Mouse (Mus musculus) midbrain, embryonic 15.5 days (tissue): ENCODE data around the gene Gm10118. TPM values are rescaled to one million over a fixed set of nuclear protein-coding genes. Genes with fewer than 3 reads are reported as not detected.

ENCODE experiments used
- ATAC-seq: fragments of 200-750 bp; cut with Nextera tagmentation; replicated peaks from 2 replicates; pipeline ENCODE4 v1.8.0; 2017; ENCODE audit warnings: moderate TSS enrichment
- H3K27ac ChIP-seq: fragments of 300-500 bp; sonication (generic); 2 replicates; pipeline ENCODE4 v1.5.1; 2015; ENCODE audit warnings: mild to moderate bottlenecking, inconsistent platforms
- H3K27me3 ChIP-seq: fragments of 300-500 bp; sonication (generic); replicated peaks from 2 replicates; pipeline ENCODE4 v1.6.1; 2015; ENCODE audit warnings: inconsistent platforms
- H3K36me3 ChIP-seq: fragments of 300-500 bp; sonication (generic); replicated peaks from 2 replicates; pipeline ENCODE4 v1.6.1; 2015; ENCODE audit warnings: inconsistent platforms
- H3K4me1 ChIP-seq: fragments of 300-500 bp; sonication (generic); 2 replicates; pipeline ENCODE4 v1.6.1; 2015; ENCODE audit warnings: inconsistent platforms
- H3K4me2 ChIP-seq: fragments of 300-500 bp; sonication (generic); 2 replicates; pipeline ENCODE4 v1.6.1; 2015; ENCODE audit warnings: inconsistent platforms, mild to moderate bottlenecking, moderate library complexity
- H3K4me3 ChIP-seq: fragments of 300-500 bp; sonication (generic); 2 replicates; pipeline ENCODE4 v1.5.1; 2015; ENCODE audit warnings: mild to moderate bottlenecking, inconsistent platforms
- H3K9ac ChIP-seq: fragments of 300-500 bp; sonication (generic); 2 replicates; pipeline ENCODE4 v1.6.1; 2015; ENCODE audit warnings: mild to moderate bottlenecking, inconsistent platforms
- H3K9me3 ChIP-seq: fragments of 300-500 bp; sonication (generic); 2 replicates; pipeline ENCODE4 v1.6.1; 2016; ENCODE audit warnings: inconsistent platforms
- WGBS: fragments of 180-500 bp; shearing (Covaris S2); methylation state at CpG from one replicate; pipeline ENCODE4 v1.1.7; 2015; ENCODE audit warnings: mixed read lengths; 5-methylcytosine and 5-hydroxymethylcytosine counted together
- polyA plus RNA-seq: library from polyadenylated mRNA; unstranded; fragments of >200 nt; fragmentation: Nextera tagmentation; extraction: Ambion mirVana; gene quantifications from 2 replicates; pipeline ENCODE4 v1.2.1, GENCODE M21; 2015

Gm10118 gene
- 1.4 TPM in 2 replicates for polyA plus RNA-seq

DNA sequence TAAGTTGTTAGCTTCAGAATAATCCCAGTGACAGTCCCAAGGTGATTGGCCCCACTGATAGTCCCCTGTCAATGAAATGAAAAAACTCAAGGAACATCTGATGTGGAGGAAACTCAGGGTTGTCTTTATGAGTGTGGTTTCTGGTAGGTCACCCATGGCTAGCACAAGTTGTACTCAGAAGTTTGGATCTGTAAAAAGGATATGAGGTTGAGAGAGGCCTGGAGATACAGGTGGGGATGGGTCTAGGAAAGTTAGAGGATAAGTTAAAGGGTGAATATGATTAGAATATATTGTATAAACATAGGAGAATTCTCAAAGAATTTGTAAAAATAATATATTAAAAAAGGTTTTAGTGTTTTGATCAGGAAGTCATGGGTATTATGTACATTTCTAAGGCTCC, at the start of gene Gm10118:
Gm10118 (minus strand) TSS at position 101 of the 400 bp plus-strand sequence.
- no peak for ATAC-seq
- no peak within 1 kb of the TSS for H3K4me2 ChIP-seq
- no peaks in the 10 kb centered on the region for H3K9me3 ChIP-seq
- no peaks in the 10 kb centered on the region for H3K27me3 ChIP-seq
- no peak within 1 kb of the TSS for H3K27ac ChIP-seq
- H3K9ac ChIP-seq, result no peak within 1 kb of the TSS
- no peak within 1 kb of the TSS for H3K4me3 ChIP-seq
- H3K4me1 ChIP-seq, result no peaks in the 10 kb centered on the region
- H3K36me3 ChIP-seq, result no peaks in the 10 kb centered on the region

DNA sequence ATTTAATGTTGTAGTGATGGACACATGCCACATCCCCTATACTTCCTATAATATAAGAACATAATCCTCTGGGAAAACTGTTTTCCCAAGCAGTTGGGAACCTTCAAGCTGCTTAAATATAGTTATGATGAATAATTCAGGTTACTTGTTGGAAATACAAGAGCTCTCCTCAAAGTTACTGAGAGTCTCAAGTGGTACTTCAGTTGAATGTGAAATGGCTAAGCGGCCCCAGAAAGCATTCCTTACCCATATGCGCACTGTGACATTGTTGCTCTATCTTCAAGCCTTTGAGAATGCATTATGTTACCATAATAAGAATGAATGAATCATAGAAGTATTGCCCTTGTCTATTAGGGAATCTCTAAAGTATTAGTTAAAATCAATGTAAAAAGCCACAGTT, 45.1 kb upstream of the Gm10118 start:
- Histone ChIP-seq H3K27ac (no peak overlapping the region), H3K4me1 (peaks cover under 1% of the 10 kb centered on the region; the same call in 1 of the 2 replicates), H3K27me3 (no peaks in the 10 kb centered on the region), H3K9me3 (no peaks in the 10 kb centered on the region), H3K9ac (no peak overlapping the region), H3K4me2 (no peak overlapping the region), H3K36me3 (no peaks in the 10 kb centered on the region), H3K4me3 (no peak overlapping the region)
- ATAC-seq, result no peak
- WGBS, result 91% methylated on average over 2 of the region's 2 CpGs

DNA sequence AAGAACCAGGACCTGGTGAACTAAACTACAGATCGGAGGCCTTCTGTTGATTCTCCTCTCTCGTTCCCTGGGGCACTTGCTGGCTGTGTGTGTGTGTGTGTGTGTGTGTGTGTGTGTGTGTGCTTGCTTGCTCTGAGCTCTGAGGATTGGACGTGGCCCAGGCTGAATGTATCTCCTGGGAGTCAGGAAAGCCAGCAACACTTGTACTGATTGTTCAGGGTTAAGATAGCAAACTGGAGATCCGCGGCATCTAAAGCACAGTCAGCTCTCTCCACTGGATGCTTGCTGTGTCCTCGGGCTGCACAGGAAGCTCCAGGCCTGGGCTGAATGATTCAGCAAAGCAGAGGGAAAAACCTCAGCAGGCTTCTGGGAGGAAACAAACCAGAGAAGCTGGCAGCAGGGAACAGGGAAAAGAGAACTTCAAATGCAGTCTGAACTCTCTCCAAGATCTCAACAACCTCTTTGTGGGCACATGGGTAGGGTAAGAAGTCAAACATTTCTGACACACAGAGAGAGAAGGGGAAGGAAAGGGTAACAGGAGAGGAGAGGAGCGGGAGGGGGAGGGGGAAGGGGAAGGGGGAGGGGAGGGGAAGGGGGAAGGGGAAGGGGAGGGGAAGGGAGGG, 27.2 kb upstream of the Gm10118 start:
- H3K36me3 ChIP-seq, result no peaks in the 10 kb centered on the region
- 0 out of 2 replicates have a peak, but pooled peaks cover 5% of the 10 kb centered on the region for H3K4me1 ChIP-seq
- H3K4me2 ChIP-seq, result no peak overlapping the region
- H3K9ac ChIP-seq, result no peak overlapping the region
- H3K27ac ChIP-seq, result no peak overlapping the region
- H3K27me3 ChIP-seq, result no peaks in the 10 kb centered on the region
- ATAC-seq, result peak; percentile 54; the same call in 1 of the 2 replicates
- H3K9me3 ChIP-seq, result no peaks in the 10 kb centered on the region
- H3K4me3 ChIP-seq, result no peak overlapping the region
- 13% methylated on average over 6 of the region's 7 CpGs for WGBS

DNA sequence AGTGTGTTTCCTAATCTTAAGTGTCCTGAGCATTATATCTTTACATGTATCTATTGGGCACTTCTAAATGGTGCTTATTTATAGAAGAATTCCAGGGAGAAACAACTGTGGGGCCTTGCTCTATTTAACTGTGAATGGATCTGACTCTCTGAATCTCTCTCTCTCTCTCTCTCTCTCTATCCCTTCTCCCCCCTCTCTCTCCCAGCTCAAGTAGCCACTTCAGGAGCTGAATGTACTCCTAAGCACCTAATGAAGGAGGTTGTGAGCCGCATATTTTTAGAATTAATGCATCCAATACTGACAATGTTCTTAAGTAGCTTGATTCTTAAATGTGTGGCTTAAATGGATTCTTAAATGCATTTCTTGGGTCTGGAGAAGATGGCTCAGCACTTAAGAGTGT, 24.2 kb upstream of the Gm10118 start:
- no peaks in the 10 kb centered on the region for H3K27me3 ChIP-seq
- ATAC-seq, result no peak
- H3K9ac ChIP-seq, result no peak overlapping the region
- no peak overlapping the region for H3K27ac ChIP-seq
- H3K4me1 ChIP-seq, result 0 out of 2 replicates have a peak, but pooled peaks cover 5% of the 10 kb centered on the region
- no peaks in the 10 kb centered on the region for H3K36me3 ChIP-seq
- no peak overlapping the region for H3K4me2 ChIP-seq
- H3K4me3 ChIP-seq, result no peak overlapping the region
- H3K9me3 ChIP-seq, result no peaks in the 10 kb centered on the region
- 87% methylated on average over 1 of the region's 1 CpGs for WGBS

DNA sequence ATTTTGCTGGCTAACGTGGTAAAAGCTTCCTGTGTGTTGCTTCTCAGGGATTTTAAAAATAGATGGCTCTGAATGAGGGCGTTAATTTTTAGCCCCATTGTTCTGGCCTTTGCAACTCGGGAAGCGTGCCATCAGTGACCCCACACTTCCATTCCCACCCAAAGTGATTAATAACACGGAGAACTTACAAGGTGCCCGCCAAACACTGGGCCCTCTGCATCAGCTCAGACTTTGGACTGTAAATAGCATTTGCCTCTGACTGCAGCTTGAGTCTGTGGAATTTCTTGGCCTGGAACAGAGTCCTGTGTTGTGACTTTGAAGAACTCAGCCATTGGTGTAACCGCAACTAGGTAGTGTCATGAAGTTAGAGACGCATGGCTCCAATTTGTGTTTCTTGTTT, 23.6 kb upstream of the Gm10118 start:
- Histone ChIP-seq H3K27ac (no peak overlapping the region), H3K4me3 (no peak overlapping the region), H3K27me3 (no peaks in the 10 kb centered on the region), H3K36me3 (no peaks in the 10 kb centered on the region), H3K9me3 (no peaks in the 10 kb centered on the region), H3K9ac (no peak overlapping the region), H3K4me2 (no peak overlapping the region), H3K4me1 (0 out of 2 replicates have a peak, but pooled peaks cover 5% of the 10 kb centered on the region)
- 72% methylated on average over 8 of the region's 8 CpGs for WGBS
- ATAC-seq, result no peak

DNA sequence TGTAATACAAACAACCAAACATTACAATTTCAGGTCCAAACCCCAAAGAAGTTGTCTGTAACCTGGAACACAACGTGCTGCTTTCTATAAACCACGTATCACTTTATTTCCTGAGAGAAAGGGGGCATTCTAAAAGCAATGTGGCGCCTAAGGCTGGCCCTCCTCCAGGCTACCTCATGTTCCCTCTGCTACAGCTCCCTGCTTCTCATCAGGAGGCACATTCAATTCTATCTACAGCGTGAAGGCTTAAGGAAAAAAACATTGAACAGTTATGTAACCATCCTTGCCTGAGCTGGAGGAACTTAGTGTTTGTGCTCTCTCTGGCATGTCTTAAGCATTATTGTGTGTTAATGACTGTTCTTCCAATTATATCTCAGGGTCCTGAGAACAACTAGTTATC, 20.0 kb upstream of the Gm10118 start:
- no peak overlapping the region for H3K4me2 ChIP-seq
- ATAC-seq, result no peak
- no peak overlapping the region for H3K4me3 ChIP-seq
- no peaks in the 10 kb centered on the region for H3K36me3 ChIP-seq
- no peak overlapping the region for H3K9ac ChIP-seq
- no peaks in the 10 kb centered on the region for H3K27me3 ChIP-seq
- 67% methylated on average over 4 of the region's 4 CpGs for WGBS
- H3K4me1 ChIP-seq, result no peaks in the 10 kb centered on the region
- H3K9me3 ChIP-seq, result no peaks in the 10 kb centered on the region
- no peak overlapping the region for H3K27ac ChIP-seq

DNA sequence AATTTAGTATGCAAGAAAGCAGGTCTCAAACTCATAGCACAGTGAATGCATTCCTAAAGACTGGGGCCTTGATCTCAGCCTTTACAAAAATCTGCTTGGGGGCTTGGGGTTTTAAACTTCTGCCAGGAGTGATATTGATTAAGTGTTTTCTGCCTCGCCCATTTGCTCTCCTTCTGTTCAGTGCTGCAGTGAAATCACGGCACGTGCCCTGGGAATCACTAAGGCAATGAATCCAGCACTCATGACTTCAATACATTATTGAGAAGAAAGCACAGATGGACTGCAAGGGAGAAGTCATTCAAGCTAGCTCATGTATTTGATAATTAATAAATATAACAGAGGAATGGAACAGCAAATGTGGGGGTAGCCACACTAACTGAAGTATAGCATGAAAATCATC, 18.3 kb upstream of the Gm10118 start:
- H3K36me3 ChIP-seq, result no peaks in the 10 kb centered on the region
- ATAC-seq, result no peak
- H3K4me1 ChIP-seq, result no peaks in the 10 kb centered on the region
- H3K9me3 ChIP-seq, result no peaks in the 10 kb centered on the region
- H3K4me2 ChIP-seq, result no peak overlapping the region
- H3K27ac ChIP-seq, result no peak overlapping the region
- WGBS, result 86% methylated on average over 3 of the region's 3 CpGs
- H3K4me3 ChIP-seq, result no peak overlapping the region
- no peaks in the 10 kb centered on the region for H3K27me3 ChIP-seq
- H3K9ac ChIP-seq, result no peak overlapping the region

DNA sequence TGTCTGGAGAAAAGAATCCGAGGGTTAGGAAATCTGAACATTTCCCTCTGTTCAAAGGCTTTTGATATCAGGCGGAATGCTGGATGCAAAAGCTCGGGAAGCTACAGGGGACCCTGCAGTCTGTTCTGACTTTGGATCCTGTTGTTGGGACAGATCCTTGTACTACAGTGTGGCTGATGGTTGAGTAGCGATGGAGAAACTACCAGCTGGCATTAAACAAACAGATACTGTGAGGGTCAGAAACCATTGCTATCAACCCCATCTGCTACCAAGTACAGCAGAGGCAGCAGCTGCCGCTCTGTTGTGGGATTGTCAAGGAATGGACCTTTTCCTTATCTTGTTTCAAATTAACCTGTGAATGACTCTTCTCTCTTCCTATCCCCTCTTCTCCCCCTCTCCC, 6.7 kb upstream of the Gm10118 start:
- Histone ChIP-seq H3K9me3 (no peaks in the 10 kb centered on the region), H3K9ac (no peak overlapping the region), H3K27ac (no peak overlapping the region), H3K36me3 (no peaks in the 10 kb centered on the region), H3K27me3 (no peaks in the 10 kb centered on the region), H3K4me2 (no peak overlapping the region), H3K4me1 (no peaks in the 10 kb centered on the region), H3K4me3 (no peak overlapping the region)
- no peak for ATAC-seq
- 61% methylated on average over 5 of the region's 5 CpGs for WGBS

DNA sequence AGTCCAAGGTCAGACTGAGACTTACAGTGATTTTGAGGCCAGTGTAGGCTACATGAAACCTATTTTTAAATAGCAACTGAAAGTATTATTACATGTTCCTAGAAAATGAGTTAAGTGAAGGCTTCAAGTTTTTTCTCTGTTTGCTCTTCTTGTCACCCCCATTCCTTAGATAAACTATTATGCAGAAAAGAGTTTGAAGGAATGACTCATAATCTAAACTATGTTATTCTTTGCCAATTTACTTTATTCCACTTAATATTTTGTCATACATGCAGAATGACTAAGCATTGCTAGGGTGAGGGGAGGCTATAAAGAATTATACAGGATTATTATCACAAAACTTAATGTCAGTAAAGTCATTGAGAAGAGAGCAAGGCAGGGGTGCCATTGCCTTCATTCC, 18.4 kb downstream of the Gm10118 start:
- Histone ChIP-seq H3K27ac (no peak overlapping the region), H3K27me3 (no peaks in the 10 kb centered on the region), H3K9me3 (no peaks in the 10 kb centered on the region), H3K9ac (no peak overlapping the region), H3K4me2 (no peak overlapping the region), H3K4me1 (no peaks in the 10 kb centered on the region), H3K4me3 (no peak overlapping the region), H3K36me3 (no peaks in the 10 kb centered on the region)
- ATAC-seq, result no peak

DNA sequence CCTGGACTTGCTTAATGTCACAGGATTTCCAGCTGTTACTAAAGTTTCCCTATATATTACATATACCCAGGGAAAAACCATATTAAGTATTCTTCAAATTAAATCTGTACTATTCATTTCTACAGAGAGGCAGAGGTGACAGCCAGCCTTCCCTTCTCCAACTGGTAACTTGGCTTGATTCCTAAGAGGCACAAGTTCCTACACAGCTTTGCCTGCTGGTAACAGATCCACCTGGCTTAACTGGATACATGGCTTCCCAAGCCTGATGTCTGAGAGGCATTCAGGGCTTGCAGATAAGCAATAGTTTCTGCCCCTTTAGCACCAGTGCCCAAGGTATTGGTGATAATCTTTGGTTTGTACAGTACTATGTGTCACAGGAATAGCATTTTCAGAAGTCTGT, 27.3 kb downstream of the Gm10118 start:
- no peak overlapping the region for H3K27ac ChIP-seq
- no peaks in the 10 kb centered on the region for H3K36me3 ChIP-seq
- H3K9ac ChIP-seq, result no peak overlapping the region
- H3K4me3 ChIP-seq, result no peak overlapping the region
- H3K9me3 ChIP-seq, result no peaks in the 10 kb centered on the region
- H3K27me3 ChIP-seq, result no peaks in the 10 kb centered on the region
- ATAC-seq, result no peak
- no peak overlapping the region for H3K4me2 ChIP-seq
- H3K4me1 ChIP-seq, result no peaks in the 10 kb centered on the region

DNA sequence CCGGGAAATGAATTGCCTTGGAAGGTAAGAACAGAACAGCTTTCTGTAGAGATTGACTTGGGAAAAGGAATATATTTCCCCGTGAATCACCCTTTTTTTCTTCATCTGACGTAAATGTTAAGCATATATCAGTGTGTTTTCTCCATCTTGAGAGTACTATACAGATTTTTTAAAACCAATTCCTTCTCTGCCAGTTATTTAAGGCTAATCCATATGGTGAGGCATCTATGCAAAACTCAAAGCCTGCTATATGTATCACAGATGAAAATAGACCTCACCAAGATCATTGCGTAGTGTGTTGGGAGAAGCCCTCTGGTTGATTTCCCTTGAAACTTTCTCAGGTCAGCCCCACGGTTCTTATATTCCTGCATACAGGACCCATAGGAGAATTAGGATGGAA, 32.6 kb downstream of the Gm10118 start:
- no peak overlapping the region for H3K9ac ChIP-seq
- no peaks in the 10 kb centered on the region for H3K4me1 ChIP-seq
- H3K4me2 ChIP-seq, result no peak overlapping the region
- no peak for ATAC-seq
- H3K9me3 ChIP-seq, result no peaks in the 10 kb centered on the region
- H3K36me3 ChIP-seq, result no peaks in the 10 kb centered on the region
- H3K27ac ChIP-seq, result no peak overlapping the region
- 91% methylated on average over 5 of the region's 5 CpGs for WGBS
- H3K27me3 ChIP-seq, result no peaks in the 10 kb centered on the region
- no peak overlapping the region for H3K4me3 ChIP-seq

DNA sequence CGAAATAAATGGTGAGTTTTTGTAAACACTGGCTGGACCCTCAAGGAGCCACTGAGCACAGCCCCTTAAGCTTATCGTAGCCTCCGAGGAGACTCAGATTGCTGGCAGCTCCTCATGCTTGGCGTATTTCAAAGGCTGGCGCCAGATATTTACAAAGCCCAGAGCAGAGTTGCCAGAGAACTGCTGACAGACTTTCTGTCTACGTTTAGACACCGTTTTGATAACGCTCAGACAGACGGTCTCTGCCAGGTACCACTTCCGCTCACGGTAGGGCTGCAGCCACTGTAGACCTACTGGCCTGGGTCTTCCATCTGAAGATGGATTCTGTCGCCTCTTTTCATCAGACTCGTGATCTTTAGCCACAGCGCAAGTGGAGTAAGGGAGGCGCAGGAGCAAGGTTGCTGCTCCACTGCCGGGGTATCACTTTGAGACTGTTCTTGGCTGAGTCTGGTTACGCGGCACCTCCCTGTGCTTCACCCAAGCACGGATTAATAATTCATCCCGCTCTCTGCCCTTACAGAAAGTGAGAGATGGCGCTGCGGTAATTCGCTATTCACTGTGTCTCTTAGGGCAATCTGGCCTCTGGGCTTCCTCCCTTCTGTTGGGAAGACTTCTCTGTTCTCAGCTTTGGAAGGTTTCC, 40.7 kb downstream of the Gm10118 start:
- H3K4me1 ChIP-seq, result no peaks in the 10 kb centered on the region
- no peak overlapping the region for H3K9ac ChIP-seq
- H3K27ac ChIP-seq, result no peak overlapping the region
- no peaks in the 10 kb centered on the region for H3K9me3 ChIP-seq
- WGBS, result 89% methylated on average over 23 of the region's 23 CpGs
- no peaks in the 10 kb centered on the region for H3K36me3 ChIP-seq
- ATAC-seq, result no peak
- H3K27me3 ChIP-seq, result no peaks in the 10 kb centered on the region
- H3K4me3 ChIP-seq, result no peak overlapping the region
- H3K4me2 ChIP-seq, result no peak overlapping the region

DNA sequence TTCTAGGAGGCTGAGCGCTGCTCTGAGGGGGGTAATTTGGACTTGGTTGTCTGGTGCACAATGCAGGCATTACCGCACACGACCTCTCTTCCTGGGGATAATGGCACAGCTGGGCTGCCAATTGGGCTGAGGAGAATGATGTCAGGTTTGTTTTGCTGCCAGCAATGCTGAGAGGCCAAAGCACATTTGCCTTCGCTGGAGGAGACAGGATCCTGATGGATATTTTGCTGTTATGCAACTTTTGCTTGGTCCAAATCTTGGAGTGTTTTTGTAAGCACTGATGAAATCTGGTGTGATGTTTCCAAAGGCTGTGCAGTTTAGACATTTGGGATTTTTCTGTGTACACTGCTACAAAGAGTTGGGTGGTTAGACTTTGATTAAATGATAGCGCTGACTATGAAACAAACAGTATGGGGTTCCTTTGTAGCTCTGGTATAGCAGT, 46.8 kb downstream of the Gm10118 start:
- H3K4me1 ChIP-seq, result no peaks in the 10 kb centered on the region
- no peak for ATAC-seq
- no peaks in the 10 kb centered on the region for H3K36me3 ChIP-seq
- H3K27ac ChIP-seq, result no peak overlapping the region
- H3K27me3 ChIP-seq, result no peaks in the 10 kb centered on the region
- no peak overlapping the region for H3K4me3 ChIP-seq
- no peaks in the 10 kb centered on the region for H3K9me3 ChIP-seq
- no peak overlapping the region for H3K4me2 ChIP-seq
- H3K9ac ChIP-seq, result no peak overlapping the region
- 59% methylated on average over 5 of the region's 5 CpGs for WGBS
